Mouse (Mus musculus) liver, embryonic 14.5 days (tissue): ENCODE measurements around the gene Cmip.

Source experiments
- CTCF ChIP-seq: IDR thresholded peaks from 2 replicates; pipeline ENCODE4 v1.5.1; 2016; ENCODE audit warnings: antibody characterized with exemption, low read depth, control low read depth
- EP300 ChIP-seq: IDR thresholded peaks from 2 replicates; pipeline ENCODE4 v1.6.1; 2016; ENCODE audit warnings: antibody characterized with exemption, low read depth

- TF ChIP-seq CTCF (no peak), EP300 (no peak)
These were observed 114.3 kb downstream of the Cmip start for GRCm38 (mm10) chr8:117371189-117371588.
